Mouse (Mus musculus) cortical plate, adult 2 months (tissue): ENCODE measurements around the gene Myl6.

Experiments
- CTCF ChIP-seq: fragments of 200-500 bp; IDR thresholded peaks from 2 replicates; pipeline ENCODE4 v1.5.1; 2011; ENCODE audit warnings: mild to moderate bottlenecking, control low read depth, low read length; ENCODE audit not compliant: insufficient read depth; ENCODE audit errors: extremely low read depth
- POLR2A ChIP-seq: fragments of 200-500 bp; IDR thresholded peaks from 2 replicates; pipeline ENCODE4 v1.6.1; 2011; ENCODE audit warnings: mild to moderate bottlenecking, low read length, control low read depth; ENCODE audit not compliant: insufficient read depth; ENCODE audit errors: extremely low read depth

DNA sequence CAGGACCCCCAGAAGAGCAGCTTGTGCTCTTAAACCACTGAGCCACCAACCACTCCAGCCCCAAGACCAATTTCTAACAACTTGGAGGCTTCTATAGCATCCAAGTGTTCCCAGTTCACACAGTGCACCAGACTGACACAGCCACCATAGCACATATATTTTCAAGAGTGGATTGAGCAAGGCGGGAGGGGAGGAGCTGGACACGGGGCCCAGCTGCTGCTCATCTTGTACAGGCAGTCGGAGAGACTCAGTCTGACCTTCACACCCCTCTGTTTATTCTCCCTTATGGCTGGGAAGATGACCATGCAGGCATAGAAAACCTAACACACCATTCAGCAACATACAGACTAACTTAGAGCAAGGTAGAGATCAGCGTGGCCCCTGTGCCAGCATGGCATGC, 15.9 kb upstream of the Myl6 start:
- TF ChIP-seq POLR2A = no peak
- no peak for TF ChIP-seq CTCF
